ENCODE assay signal across 21 mouse cellular contexts in genomic region chr4:93935692-93936091, GRCm38 (mm10).
"Had no signal": no experiment of that assay in that cellular context is flagged by ENCODE, and none has a peak within 500 bp of the region (broad histone marks: within the 10 kb centered on the region; RNA-seq: fewer than 3 reads in every experiment).

No protein-coding gene starts in this region.

- ATAC-seq: forebrain, embryonic 13.5 days; forebrain, embryonic 14.5 days; forebrain, embryonic 15.5 days; forebrain, embryonic 16.5 days; forebrain, postnatal 0 days had no signal

- DNase-seq: cerebellum, adult 8-10 months; cerebellum, adult 9-10 months; cerebellum, adult 9-11 months; cerebellum, postnatal 10 days; cerebellum, postnatal 14 days; cerebellum, postnatal 25 days; cerebellum, postnatal 36 days; embryo, embryonic 11 days; forebrain, postnatal 0 days; gastrocnemius, adult 2 months; gastrocnemius, postnatal 10 days; gastrocnemius, postnatal 14 days; gastrocnemius, postnatal 25 days; gastrocnemius, postnatal 36 days; heart, adult 11 months; heart, adult 18-20 months; heart, adult 2 months had no signal
